Mouse (Mus musculus): ENCODE results near the gene Ndufa12. TPM values are rescaled to one million over a fixed set of nuclear protein-coding genes. Genes with fewer than 3 reads are reported as not detected.

Gene Ndufa12
- polyA plus RNA-seq (2012; rRNA removed; ENCODE audit: low replicate concordance), result 94.6 and 126 TPM in 2 replicates

DNA sequence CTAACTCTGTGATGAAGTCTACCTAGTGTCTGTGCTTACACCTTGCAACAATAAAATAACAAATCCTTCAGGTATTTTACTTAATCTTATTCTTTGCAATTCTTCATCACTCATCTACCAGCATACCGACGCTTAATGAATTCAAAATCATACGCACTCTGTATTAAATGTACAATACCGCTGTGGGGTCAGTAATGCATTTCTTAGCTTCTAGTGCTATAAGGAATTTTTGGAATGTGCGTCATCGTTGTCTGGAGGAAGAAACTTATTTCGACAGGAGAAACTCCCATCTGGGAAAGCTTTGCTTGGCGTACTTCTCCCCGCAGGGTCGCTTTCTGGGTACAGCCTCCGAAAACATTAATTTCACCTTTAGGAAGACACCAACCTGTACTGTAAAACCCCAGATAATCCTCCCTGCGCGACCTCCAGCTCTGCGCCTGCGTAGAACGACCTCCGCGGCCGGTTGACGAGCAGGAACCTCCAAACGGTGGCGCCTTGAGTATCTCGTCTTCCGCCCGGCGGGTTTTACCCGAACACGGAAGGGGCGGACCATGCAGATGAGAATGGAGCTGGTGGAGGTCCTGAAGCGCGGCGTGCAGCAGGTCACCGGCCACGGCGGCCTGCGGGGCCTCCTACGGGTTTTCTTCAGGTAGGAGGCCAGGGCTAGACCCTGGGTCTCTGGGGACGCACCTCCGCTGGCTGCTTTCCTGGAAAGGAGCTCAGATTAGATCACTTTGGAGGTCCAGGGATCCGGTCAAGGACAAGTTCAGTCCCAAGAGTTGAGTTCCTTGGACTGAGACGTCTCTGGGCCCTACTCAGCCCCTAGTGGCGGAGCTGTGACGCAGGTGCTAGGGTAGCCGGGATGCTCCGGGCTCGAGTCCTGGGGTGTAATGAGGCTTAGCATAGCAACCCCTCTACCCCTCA is at the start of gene Ndufa12:
TSS of gene Ndufa12 (plus strand) at position 239 of the 924 bp plus-strand sequence.

Other genes starting within 250 kb of the Ndufa12 start
- 15.8 and 17.2 TPM in 2 replicates for gene Vezt, start 162.9 kb upstream of the Ndufa12 start, polyA plus RNA-seq (2012; rRNA removed; ENCODE audit: low replicate concordance)
- 1.9 and 4.0 TPM in 2 replicates for gene Fgd6, start 162.7 kb upstream of the Ndufa12 start, polyA plus RNA-seq (2012; rRNA removed; ENCODE audit: low replicate concordance)
- 5.5 and 8.4 TPM in 2 replicates for gene Nr2c1, start 50.7 kb upstream of the Ndufa12 start, polyA plus RNA-seq (2012; rRNA removed; ENCODE audit: low replicate concordance)
- gene Gm4792, start 100.0 kb downstream of the Ndufa12 start, polyA plus RNA-seq (2012; rRNA removed; ENCODE audit: low replicate concordance), result not detected in 2 replicates
- gene Tmcc3, start 113.2 kb downstream of the Ndufa12 start, polyA plus RNA-seq (2012; rRNA removed; ENCODE audit: low replicate concordance), result 29.4 and 59.8 TPM in 2 replicates

Data from subcutaneous adipose tissue, adult 2 months (tissue).